Mouse (Mus musculus) liver, postnatal 0 days (tissue): ENCODE data around the gene Rtp1. TPM values are rescaled to one million over a fixed set of nuclear protein-coding genes. Genes with fewer than 3 reads are reported as not detected.

Experiments used
- ATAC-seq: fragments of 200-750 bp; cut with Nextera tagmentation; 2 replicates; pipeline ENCODE4 v1.8.0; 2017; ENCODE audit warnings: mild to moderate bottlenecking, moderate library complexity
- DNase-seq: peaks from one replicate; pipeline ENCODE4 v3.0.0-alpha.2; 2016
- H3K27ac ChIP-seq: fragments of 300-500 bp; sonication (generic); 2 replicates; pipeline ENCODE4 v1.5.1; 2014; ENCODE audit warnings: antibody characterized with exemption, moderate library complexity, mild to moderate bottlenecking, low read depth
- H3K27me3 ChIP-seq: fragments of 300-500 bp; sonication (generic); 2 replicates; pipeline ENCODE4 v1.6.1; 2014; ENCODE audit warnings: low read length, control low read depth, mixed read lengths; ENCODE audit not compliant: insufficient read depth
- H3K36me3 ChIP-seq: fragments of 300-500 bp; sonication (generic); replicated peaks from 2 replicates; pipeline ENCODE4 v1.6.1; 2014; ENCODE audit warnings: mild to moderate bottlenecking, control low read depth, low read length, moderate library complexity, mixed read lengths; ENCODE audit not compliant: insufficient read depth
- H3K4me1 ChIP-seq: fragments of 300-500 bp; sonication (generic); 2 replicates; pipeline ENCODE4 v1.6.1; 2014; ENCODE audit warnings: antibody characterized with exemption, mild to moderate bottlenecking, control low read depth; ENCODE audit not compliant: insufficient read depth
- H3K4me2 ChIP-seq: fragments of 300-500 bp; sonication (generic); 2 replicates; pipeline ENCODE4 v1.6.1; 2014; ENCODE audit warnings: low read depth, mild to moderate bottlenecking, low read length, moderate library complexity, mixed read lengths
- H3K4me3 ChIP-seq: fragments of 300-500 bp; sonication (generic); 2 replicates; pipeline ENCODE4 v1.5.1; 2014; ENCODE audit warnings: low read depth, low read length
- H3K9ac ChIP-seq: fragments of 300-500 bp; sonication (generic); replicated peaks from 2 replicates; pipeline ENCODE4 v1.6.1; 2014; ENCODE audit warnings: mild to moderate bottlenecking, moderate library complexity
- H3K9me3 ChIP-seq: fragments of 300-500 bp; sonication (generic); 2 replicates; pipeline ENCODE4 v1.6.1; 2016; ENCODE audit warnings: mild to moderate bottlenecking, control low read depth, low read length, mixed read lengths
- CTCF ChIP-seq: sonication (generic); IDR thresholded peaks from 2 replicates; pipeline ENCODE4 v1.5.1; 2016; ENCODE audit warnings: antibody characterized with exemption, low read depth
- EP300 ChIP-seq: IDR thresholded peaks from 2 replicates; pipeline ENCODE4 v1.6.1; 2016; ENCODE audit warnings: antibody characterized with exemption, low read depth, mild to moderate bottlenecking
- WGBS: fragments of 180-500 bp; shearing (Covaris S2); extraction: QIAGEN DNeasy Blood & Tissue Kit; methylation state at CpG from one replicate; pipeline ENCODE4 v1.1.7; 2014; ENCODE audit not compliant: insufficient replicate concordance; 5-methylcytosine and 5-hydroxymethylcytosine counted together
- polyA plus RNA-seq: library from polyadenylated mRNA; unstranded; fragments of >200 nt; fragmentation: Nextera tagmentation; extraction: Ambion mirVana; gene quantifications from 2 replicates; pipeline ENCODE4 v1.2.1, GENCODE M21; 2015

Gene Rtp1
- polyA plus RNA-seq, 1 experiment from 2014 or later: not detected

- H3K4me3 ChIP-seq: no peak overlapping the region
Measured at GRCm38 (mm10) chr16:23450816-23451215, 21.9 kb downstream of the Rtp1 start.

GRCm38 (mm10) chr16:23452476-23452875 is 23.5 kb downstream of the Rtp1 start:
- ATAC-seq (no peak), DNase-seq (peak; percentile 47)
- H3K36me3 ChIP-seq: 0 out of 2 replicates have a peak, but pooled peaks cover 7% of the 10 kb centered on the region
- 35% methylated on average over 3 of the region's 3 CpGs for WGBS
- no peak for TF ChIP-seq EP300
- peak; percentile 79 for TF ChIP-seq CTCF
- no peak overlapping the region for H3K4me3 ChIP-seq
- no peaks in the 10 kb centered on the region for H3K9me3 ChIP-seq
- no peaks in the 10 kb centered on the region for H3K27me3 ChIP-seq
- H3K4me1 ChIP-seq: no peaks in the 10 kb centered on the region
- no peak overlapping the region for H3K9ac ChIP-seq
- no peak overlapping the region for H3K27ac ChIP-seq
- no peak overlapping the region for H3K4me2 ChIP-seq

More at GRCm38 (mm10) chr16:23450816-23451215, 21.9 kb downstream of the Rtp1 start:
- H3K9ac ChIP-seq: no peak overlapping the region
- H3K9me3 ChIP-seq: no peaks in the 10 kb centered on the region
- no peak overlapping the region for H3K4me2 ChIP-seq
- H3K36me3 ChIP-seq: 0 out of 2 replicates have a peak, but pooled peaks cover 7% of the 10 kb centered on the region
- TF ChIP-seq CTCF (no peak), EP300 (no peak)
- no peak overlapping the region for H3K27ac ChIP-seq
- ATAC-seq (no peak), DNase-seq (no peak)
- 77% methylated on average over 4 of the region's 4 CpGs for WGBS
- H3K4me1 ChIP-seq: no peaks in the 10 kb centered on the region
- H3K27me3 ChIP-seq: no peaks in the 10 kb centered on the region

GRCm38 (mm10) chr16:23454376-23454775 is 25.4 kb downstream of the Rtp1 start:
- no peak overlapping the region for H3K4me2 ChIP-seq
- DNase-seq: no peak
- no peak overlapping the region for H3K27ac ChIP-seq
- no peak for ATAC-seq
- no peaks in the 10 kb centered on the region for H3K4me1 ChIP-seq
- H3K9me3 ChIP-seq: no peaks in the 10 kb centered on the region
- TF ChIP-seq CTCF (no peak), EP300 (no peak)
- no peaks in the 10 kb centered on the region for H3K27me3 ChIP-seq
- 0 out of 2 replicates have a peak, but pooled peaks cover 7% of the 10 kb centered on the region for H3K36me3 ChIP-seq
- no peak overlapping the region for H3K9ac ChIP-seq
- no peak overlapping the region for H3K4me3 ChIP-seq
- WGBS: 67% methylated on average over 6 of the region's 6 CpGs

GRCm38 (mm10) chr16:23456534-23456933 is 27.6 kb downstream of the Rtp1 start:
- Histone ChIP-seq H3K36me3 (0 out of 2 replicates have a peak, but pooled peaks cover 7% of the 10 kb centered on the region), H3K27me3 (no peaks in the 10 kb centered on the region), H3K4me2 (no peak overlapping the region), H3K9ac (no peak overlapping the region), H3K4me1 (no peaks in the 10 kb centered on the region), H3K9me3 (no peaks in the 10 kb centered on the region), H3K4me3 (no peak overlapping the region), H3K27ac (0 out of 2 replicates have a peak overlapping the region, but pooled peaks have one; percentile 44)
- DNase-seq (peak; percentile 29), ATAC-seq (peak; percentile 74)
- WGBS: 70% methylated on average over 3 of the region's 3 CpGs
- TF ChIP-seq EP300 (peak; percentile 41; the same call in 1 of the 2 replicates), CTCF (no peak)

- H3K27me3 ChIP-seq: no peaks in the 10 kb centered on the region
- DNase-seq (no peak), ATAC-seq (no peak)
- no peak overlapping the region for H3K4me2 ChIP-seq
- WGBS: 51% methylated on average over 5 of the region's 5 CpGs
- no peak for TF ChIP-seq EP300
- TF ChIP-seq CTCF: no peak
- H3K4me1 ChIP-seq: no peaks in the 10 kb centered on the region
- no peaks in the 10 kb centered on the region for H3K9me3 ChIP-seq
- H3K9ac ChIP-seq: no peak overlapping the region
- H3K27ac ChIP-seq: no peak overlapping the region
- H3K36me3 ChIP-seq: 0 out of 2 replicates have a peak, but pooled peaks cover 4% of the 10 kb centered on the region
- H3K4me3 ChIP-seq: no peak overlapping the region
Measured at GRCm38 (mm10) chr16:23457338-23457737, 28.4 kb downstream of the Rtp1 start.

- no peak overlapping the region for H3K27ac ChIP-seq
- H3K9ac ChIP-seq: no peak overlapping the region
- no peaks in the 10 kb centered on the region for H3K9me3 ChIP-seq
- no peak overlapping the region for H3K4me2 ChIP-seq
- ATAC-seq (no peak), DNase-seq (no peak)
- H3K4me3 ChIP-seq: no peak overlapping the region
- WGBS: 50% methylated on average over 7 of the region's 7 CpGs
- no peak for TF ChIP-seq CTCF
- 0 out of 2 replicates have a peak, but pooled peaks cover 5% of the 10 kb centered on the region for H3K4me1 ChIP-seq
- no peaks in the 10 kb centered on the region for H3K36me3 ChIP-seq
- H3K27me3 ChIP-seq: no peaks in the 10 kb centered on the region
Measured at GRCm38 (mm10) chr16:23458906-23459588, 30.1 kb downstream of the Rtp1 start.
